Mouse (Mus musculus): ENCODE data around the gene Olfr767.
"Not testable (repeated sequence)": the region's sequence is repeated elsewhere in the genome, so short reads cannot be mapped to it uniquely, and the experiment has no call there.

Olfr767 gene

GRCm38 (mm10) chr10:129082810-129083209, at the start of gene Olfr767:
TSS of gene Olfr767 (minus strand) at chr10:129082910.
- not testable (repeated sequence) for DNase-seq (ENCODE audit: low read depth, low spot score)

- no peak for DNase-seq (ENCODE audit: low read depth, low spot score)
Measured at GRCm38 (mm10) chr10:129117761-129118160, 35.1 kb upstream of the Olfr767 start, which contains the start of gene Olfr769. TSS of gene Olfr769 (minus strand) at chr10:129117861.

GRCm38 (mm10) chr10:129115146-129115545, 32.4 kb upstream of the Olfr767 start:
- DNase-seq (ENCODE audit: low read depth, low spot score): no peak

GRCm38 (mm10) chr10:129101231-129101630, 18.5 kb upstream of the Olfr767 start:
- peak; percentile 6 for DNase-seq (ENCODE audit: low read depth, low spot score)

- no peak for DNase-seq (ENCODE audit: low read depth, low spot score)
Measured at GRCm38 (mm10) chr10:129099275-129099674, 16.6 kb upstream of the Olfr767 start, which contains the start of gene Olfr768. TSS of gene Olfr768 (minus strand) at chr10:129099375.

- DNase-seq (ENCODE audit: low read depth, low spot score): no peak
Measured at GRCm38 (mm10) chr10:129068877-129069276, 13.8 kb downstream of the Olfr767 start, which contains the start of gene Olfr766-ps1. TSS of gene Olfr766-ps1 (minus strand) at chr10:129068977.

GRCm38 (mm10) chr10:129049898-129050297, 32.8 kb downstream of the Olfr767 start, which contains the start of gene Olfr765:
TSS of gene Olfr765 (minus strand) at chr10:129049998.
- DNase-seq (ENCODE audit: low read depth, low spot score): not testable (repeated sequence)

GRCm38 (mm10) chr10:129039796-129040195, 42.9 kb downstream of the Olfr767 start, which contains the start of gene Olfr764-ps1:
TSS of gene Olfr764-ps1 (minus strand) at chr10:129039896.
- no peak for DNase-seq (ENCODE audit: low read depth, low spot score)

- DNase-seq (ENCODE audit: low read depth, low spot score): no peak
Measured at GRCm38 (mm10) chr10:129028343-129028742, 54.4 kb downstream of the Olfr767 start.

- DNase-seq (ENCODE audit: low read depth, low spot score): peak; percentile 65
Measured at GRCm38 (mm10) chr10:129026018-129026662, 56.6 kb downstream of the Olfr767 start.

Measured in ES-CJ7 (cell line).